Comparison of ENCODE assay signal across 19 mouse cellular contexts in genomic region chr13:75859264-75859844, GRCm38 (mm10).
"Had no signal": no experiment of that assay in that cellular context is flagged by ENCODE, and none has a peak within 500 bp of the region (broad histone marks: within the 10 kb centered on the region; RNA-seq: fewer than 3 reads in every experiment).

No protein-coding gene starts in this region.

- H3K27me3 ChIP-seq: midbrain, embryonic 12.5 days; neural tube, embryonic 13.5 days; neural tube, embryonic 15.5 days; stomach, embryonic 15.5 days had no signal

- H3K4me2 ChIP-seq: lung, embryonic 14.5 days; midbrain, embryonic 12.5 days; neural tube, embryonic 13.5 days; neural tube, embryonic 15.5 days; stomach, embryonic 15.5 days had no signal

- H3K36me3 ChIP-seq: midbrain, embryonic 10.5 days; midbrain, embryonic 12.5 days; neural tube, embryonic 13.5 days; neural tube, embryonic 15.5 days; stomach, embryonic 15.5 days had no signal

- H3K27ac ChIP-seq: midbrain, embryonic 10.5 days; midbrain, embryonic 12.5 days; neural tube, embryonic 13.5 days; neural tube, embryonic 15.5 days; stomach, embryonic 15.5 days had no signal

- H3K4me3 ChIP-seq: midbrain, embryonic 10.5 days; midbrain, embryonic 12.5 days; myocyte; neural tube, embryonic 13.5 days; neural tube, embryonic 15.5 days; stomach, embryonic 15.5 days had no signal

- ATAC-seq: midbrain, embryonic 16.5 days had no signal

- H3K9ac ChIP-seq: lung, embryonic 14.5 days; midbrain, embryonic 12.5 days; neural tube, embryonic 13.5 days; neural tube, embryonic 15.5 days; stomach, embryonic 15.5 days had no signal

- DNase-seq: lung, adult 18-20 months; lung, embryonic 14.5 days; lung, postnatal 10 days; lung, postnatal 4 days; midbrain, embryonic 14.5 days; retina, postnatal 1 day; right cerebral cortex, adult 18-20 months; right cerebral cortex, postnatal 25 days; right cerebral cortex, postnatal 4 days; thymus, adult 18-20 months; thymus, postnatal 14 days; thymus, postnatal 36 days had no signal

- H3K4me1 ChIP-seq: midbrain, embryonic 10.5 days; midbrain, embryonic 12.5 days; neural tube, embryonic 13.5 days; neural tube, embryonic 15.5 days; stomach, embryonic 15.5 days had no signal

- H3K9me3 ChIP-seq: midbrain, embryonic 10.5 days; midbrain, embryonic 12.5 days; stomach, embryonic 15.5 days had no signal
